Mouse (Mus musculus): ENCODE data around the gene Mcrip1.
A peak's percentile ranks its signal among the peaks of the same experiment; 100 is the strongest.
"Not testable (repeated sequence)": the region's sequence is repeated elsewhere in the genome, so short reads cannot be mapped to it uniquely, and the experiment has no call there.

Mcrip1 gene

DNA sequence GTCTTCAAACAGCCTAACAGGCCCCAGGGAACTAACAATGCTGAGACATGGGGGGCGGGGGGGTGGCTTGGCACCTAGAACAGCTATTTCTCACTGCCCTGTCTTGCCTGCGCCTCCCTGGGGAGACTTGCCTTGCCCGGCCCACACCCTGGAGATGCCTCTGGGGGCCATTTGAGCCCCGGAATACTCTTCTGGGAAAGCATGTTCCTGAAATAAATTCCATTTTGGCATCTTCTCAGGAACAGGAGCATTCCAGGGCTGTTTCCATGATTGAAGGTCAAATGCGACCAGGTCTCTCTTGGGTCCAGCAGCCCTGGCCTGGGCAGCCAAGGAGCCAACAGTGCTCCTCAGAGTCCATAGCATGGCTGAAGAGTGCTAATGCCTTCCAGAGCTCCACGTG, 7.2 kb downstream of the Mcrip1 start:
- DNase-seq (ENCODE audit: low read depth): no peak

DNA sequence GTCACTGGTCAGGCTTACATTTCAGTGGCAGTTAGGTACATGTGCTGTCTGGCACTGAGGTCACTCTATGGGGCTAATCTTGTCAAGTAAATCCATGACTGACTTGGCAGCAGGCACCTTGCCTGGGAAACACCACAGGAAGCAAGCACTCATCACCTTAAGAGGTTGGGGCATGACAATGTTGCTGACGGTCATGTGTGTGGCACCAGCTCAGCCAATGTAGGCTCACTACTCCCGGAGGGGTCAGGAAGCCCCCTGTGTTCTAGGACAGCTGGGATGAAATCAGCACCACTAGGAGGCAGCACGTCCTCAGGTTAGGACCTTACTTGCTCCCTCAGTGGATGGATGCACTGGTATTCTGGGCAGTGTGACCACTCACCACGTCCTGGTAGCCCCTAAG, 7.6 kb downstream of the Mcrip1 start:
- DNase-seq (ENCODE audit: low read depth): peak; percentile 47

- DNase-seq (ENCODE audit: low read depth): peak; percentile 37
Measured at GRCm38 (mm10) chr11:120539285-120540014, 10.1 kb downstream of the Mcrip1 start.

- no peak for DNase-seq (ENCODE audit: low read depth)
Measured at GRCm38 (mm10) chr11:120538955-120539284, 10.6 kb downstream of the Mcrip1 start.

- DNase-seq (ENCODE audit: low read depth): no peak
Measured at GRCm38 (mm10) chr11:120538485-120538884, 11.0 kb downstream of the Mcrip1 start.

- DNase-seq (ENCODE audit: low read depth): no peak
Measured at GRCm38 (mm10) chr11:120535804-120536203, 13.7 kb downstream of the Mcrip1 start.

GRCm38 (mm10) chr11:120535145-120535544, 14.4 kb downstream of the Mcrip1 start:
- no peak for DNase-seq (ENCODE audit: low read depth)

- DNase-seq (ENCODE audit: low read depth): no peak
Measured at GRCm38 (mm10) chr11:120534093-120534492, 15.4 kb downstream of the Mcrip1 start.

GRCm38 (mm10) chr11:120531646-120532045, 17.9 kb downstream of the Mcrip1 start:
- DNase-seq (ENCODE audit: low read depth): no peak

DNA sequence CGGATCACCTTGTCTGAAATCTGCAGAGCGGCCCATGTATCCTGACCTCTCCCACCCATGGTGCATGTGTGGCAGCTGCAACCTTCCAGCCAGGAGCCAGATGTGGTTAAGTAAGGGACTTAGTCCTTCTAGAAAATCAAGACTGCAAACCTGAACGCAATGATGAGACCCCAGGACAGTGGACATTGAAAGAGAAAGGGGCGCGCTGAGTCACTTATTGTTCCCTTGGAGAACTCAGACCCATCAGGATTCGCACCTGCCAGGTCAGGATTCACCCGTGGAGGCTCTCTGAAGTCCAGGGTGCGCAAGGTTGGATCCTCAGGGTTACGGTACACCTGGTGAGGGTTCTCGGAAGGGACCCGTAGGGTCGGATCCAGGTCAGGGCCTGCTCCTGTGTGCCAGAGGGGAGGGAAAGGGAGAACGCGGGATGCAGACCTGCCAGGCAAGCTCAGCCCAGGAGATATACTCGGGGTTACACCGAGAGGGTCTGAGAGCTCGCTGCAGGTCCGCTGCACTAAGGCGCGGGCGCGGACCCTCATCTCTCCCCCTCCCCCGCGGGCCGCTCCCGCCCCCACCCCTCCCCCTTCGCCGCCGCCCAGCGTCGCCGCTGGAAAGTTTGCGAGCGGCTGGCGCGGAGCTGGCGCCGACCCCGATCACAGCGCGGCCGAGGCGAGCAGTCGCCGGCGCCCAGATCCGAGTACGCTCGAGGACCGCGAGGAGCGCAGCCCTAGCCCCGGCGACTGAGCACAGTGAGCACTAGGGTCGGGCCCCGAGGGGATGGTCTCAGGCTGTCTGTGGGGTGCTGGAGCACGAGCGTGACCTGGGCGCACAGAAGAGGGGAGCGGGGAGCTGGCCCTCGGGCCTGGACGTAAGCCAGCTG, 19.2 kb downstream of the Mcrip1 start, which contains the start of gene Gcgr:
Gcgr (plus strand) TSS at position 615 of the 880 bp plus-strand sequence.
- DNase-seq (ENCODE audit: low read depth): no peak

GRCm38 (mm10) chr11:120528903-120529302, 20.6 kb downstream of the Mcrip1 start:
- no peak for DNase-seq (ENCODE audit: low read depth)

DNA sequence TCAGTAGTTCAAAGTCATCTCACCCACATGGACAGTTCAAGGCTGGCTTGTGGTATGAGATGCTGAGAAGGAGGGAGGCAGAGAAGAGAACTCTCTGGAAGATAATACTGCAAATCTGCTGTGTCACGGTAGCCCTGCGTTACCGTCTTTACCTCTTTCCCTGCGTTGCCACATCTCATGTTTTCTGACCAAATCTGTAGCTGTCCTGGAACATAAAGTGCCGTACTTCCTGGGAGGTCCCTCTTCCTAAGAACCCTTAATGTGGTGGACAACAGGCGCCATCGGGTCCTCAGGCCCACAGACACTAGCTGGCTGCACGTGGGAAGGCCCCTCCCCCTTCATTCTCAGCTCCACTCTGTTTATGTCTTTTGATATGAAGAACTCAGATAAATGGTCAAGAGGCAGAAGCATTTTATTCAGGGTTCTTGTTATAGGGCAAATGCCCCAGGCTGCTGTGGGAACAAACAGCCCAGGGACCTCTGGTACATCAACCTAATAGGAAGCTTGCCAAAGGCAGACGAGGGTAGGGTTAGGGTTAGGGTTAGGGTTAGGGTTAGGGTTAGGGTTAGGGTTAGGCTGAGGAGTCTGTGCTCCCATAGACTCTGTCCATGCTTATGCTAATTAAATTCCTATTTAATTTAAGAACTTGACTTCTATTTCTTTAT, 21.7 kb downstream of the Mcrip1 start:
- peak; percentile 31 for DNase-seq (ENCODE audit: low read depth)

DNA sequence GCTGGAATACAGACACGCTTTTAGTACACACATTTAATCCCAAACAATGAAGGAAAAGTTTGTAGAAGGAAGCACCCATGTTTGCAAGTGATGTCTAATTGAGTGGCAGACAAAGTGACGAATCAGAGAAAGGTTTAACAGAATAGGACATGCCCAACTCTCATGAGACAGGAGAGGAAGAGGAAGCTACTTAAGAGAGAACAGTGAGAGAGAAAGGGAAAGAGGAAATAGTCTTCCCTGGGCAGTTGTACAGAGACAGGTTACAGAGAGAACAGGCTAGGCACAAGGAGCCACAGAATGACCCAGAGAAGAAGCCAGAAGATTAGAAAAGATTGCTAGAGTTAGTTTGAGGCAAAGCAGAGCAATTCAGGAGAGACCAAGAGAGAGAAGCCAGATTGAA, 23.6 kb downstream of the Mcrip1 start:
- DNase-seq (ENCODE audit: low read depth): peak; percentile 68

DNA sequence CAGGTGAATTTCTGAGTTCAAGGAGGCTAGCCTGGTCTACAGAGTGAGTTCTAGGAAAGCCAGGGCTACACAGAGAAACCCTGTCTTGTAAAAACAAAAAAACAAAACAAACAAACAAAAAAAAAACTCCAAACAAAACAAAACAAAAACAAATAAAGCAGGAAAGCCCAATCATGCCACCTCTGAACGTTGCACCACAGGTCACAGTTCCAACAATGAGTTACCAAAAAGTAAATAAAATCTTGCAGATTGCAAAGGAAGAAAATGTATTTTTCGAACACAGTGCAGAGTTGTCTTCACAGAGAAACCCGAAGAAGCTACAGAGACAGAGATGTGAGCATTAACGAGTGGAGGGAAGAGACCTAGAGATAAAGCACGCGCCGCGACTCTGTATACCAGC, 26.9 kb downstream of the Mcrip1 start:
- DNase-seq (ENCODE audit: low read depth): no peak

- no peak for DNase-seq (ENCODE audit: low read depth)
Measured at GRCm38 (mm10) chr11:120520967-120521540, 28.5 kb downstream of the Mcrip1 start.

DNA sequence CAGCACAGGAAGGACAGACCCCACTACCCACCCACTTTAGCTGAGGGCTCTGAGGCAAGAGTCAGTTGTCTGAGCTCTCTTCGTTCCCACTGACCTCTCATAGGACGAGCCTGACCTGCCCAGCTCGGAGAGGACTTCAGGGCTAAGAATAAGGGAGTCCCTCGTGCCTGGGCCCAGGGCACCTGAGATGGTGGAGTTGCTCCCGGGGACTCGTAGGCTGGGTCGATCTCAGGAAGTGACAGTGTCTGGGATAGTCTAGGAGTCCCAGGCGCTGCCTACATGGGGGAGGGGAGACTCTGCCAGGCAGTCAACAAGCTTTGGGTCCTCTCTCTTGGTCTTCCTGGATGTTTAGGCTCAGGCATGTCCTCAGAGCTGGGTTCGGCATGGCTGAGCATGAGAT, 29.0 kb downstream of the Mcrip1 start:
- no peak for DNase-seq (ENCODE audit: low read depth)

- peak; percentile 90 for DNase-seq (ENCODE audit: low read depth)
Measured at GRCm38 (mm10) chr11:120519738-120520137, 29.8 kb downstream of the Mcrip1 start.

DNA sequence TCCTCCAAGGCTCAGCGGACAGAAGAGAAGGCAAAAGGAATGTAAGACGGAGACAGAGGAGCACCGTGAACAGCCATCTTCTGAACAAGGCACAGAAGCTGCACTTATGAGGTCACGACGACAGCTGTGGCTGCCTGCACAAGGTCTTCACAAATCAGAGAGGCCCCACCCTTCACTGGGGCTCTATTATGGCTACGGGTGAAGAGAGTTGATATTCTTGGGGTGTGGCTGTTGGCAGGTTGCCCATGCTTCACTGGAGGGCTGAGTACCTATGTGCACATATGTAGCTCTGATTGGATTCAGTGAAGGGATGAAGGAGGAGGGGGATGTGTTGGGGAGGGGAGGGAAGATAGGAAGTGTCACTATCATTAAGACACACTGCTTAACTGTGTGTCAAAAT, 31.0 kb downstream of the Mcrip1 start:
- peak; percentile 42 for DNase-seq (ENCODE audit: low read depth)

GRCm38 (mm10) chr11:120518027-120518426, 31.5 kb downstream of the Mcrip1 start:
- peak; percentile 88 for DNase-seq (ENCODE audit: low read depth)

DNA sequence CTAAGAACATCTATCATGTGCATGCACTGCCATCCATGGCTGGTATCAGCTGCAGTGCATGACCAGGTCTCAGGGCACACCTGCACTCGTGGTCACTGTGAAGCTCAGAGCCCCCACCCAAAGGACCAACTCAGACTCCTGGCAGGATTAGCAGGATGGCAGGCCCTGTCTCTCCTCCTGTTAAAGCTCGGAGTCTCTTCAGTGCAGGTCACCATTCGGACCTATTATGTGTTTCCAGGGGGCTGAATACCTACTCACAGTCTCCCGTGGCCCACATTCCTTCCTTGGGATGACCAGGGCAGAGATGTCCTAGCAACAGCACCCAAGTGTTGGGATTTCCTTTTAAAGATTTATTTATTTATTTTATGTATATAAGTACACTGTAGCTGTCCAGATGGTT, 32.4 kb downstream of the Mcrip1 start:
- no peak for DNase-seq (ENCODE audit: low read depth)

DNA sequence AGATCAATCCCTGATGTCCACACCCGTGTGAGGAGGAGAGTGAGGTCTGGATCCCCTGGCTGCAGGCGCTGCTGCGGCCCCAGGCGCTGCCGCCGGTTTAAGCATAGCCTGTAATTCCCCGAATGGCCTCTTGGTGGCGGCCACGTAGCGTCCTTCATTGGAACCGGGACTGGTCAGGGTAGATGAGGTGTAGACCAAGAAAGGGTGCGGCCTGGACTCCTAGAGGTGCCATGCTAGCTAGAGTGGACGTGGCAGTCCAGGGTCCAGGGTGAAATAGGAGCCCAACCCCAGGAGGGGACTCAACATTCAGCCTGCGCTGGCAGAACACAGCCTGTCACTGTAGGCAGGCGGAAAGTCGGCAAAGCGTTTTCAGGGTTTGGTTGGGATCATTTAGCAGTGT, 33.9 kb downstream of the Mcrip1 start:
- peak; percentile 84 for DNase-seq (ENCODE audit: low read depth)

DNA sequence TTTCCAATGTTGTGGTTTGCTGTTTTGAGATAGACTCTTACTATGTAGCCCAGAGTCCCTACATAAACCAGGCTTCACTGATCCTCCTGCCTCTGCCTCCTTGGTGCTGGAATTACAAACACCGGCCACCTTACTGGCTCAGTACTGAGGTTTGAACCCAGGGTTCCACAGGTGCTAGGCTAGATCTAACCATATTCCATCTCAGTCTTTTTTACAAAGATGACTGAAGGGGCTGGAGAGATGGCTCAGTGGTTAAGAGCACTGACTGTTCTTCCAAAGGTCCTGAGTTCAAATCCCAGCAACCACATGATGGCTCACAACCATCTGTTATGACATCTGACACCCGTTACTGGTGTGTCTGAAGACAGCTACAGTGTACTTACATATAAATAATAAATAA, 35.3 kb downstream of the Mcrip1 start:
- not testable (repeated sequence) for DNase-seq (ENCODE audit: low read depth)

Measured in 416B (cell line).